Mouse (Mus musculus): Measurements from ENCODE around the gene Gigyf1. TPM values are rescaled to one million over a fixed set of nuclear protein-coding genes. Genes with fewer than 3 reads are reported as not detected.
A peak's percentile ranks its signal among the peaks of the same experiment; 100 is the strongest.

Gigyf1 gene
- total RNA-seq, 2 experiments from 2014 or later = 17.4 to 23.4 TPM

- DNase-seq = peak; percentile 57 to 63
- intact Hi-C loops (cut with DNase I) = loop anchor here (2.0 to 5.0 kb wide), 3 partner anchors 69 to 246 kb away; partner anchors contain the start of genes Mospd3, Ppp1r35 and Tsc22d4
Observed at GRCm38 (mm10) chr5:137531414-137532130, 13.2 kb downstream of the Gigyf1 start.

DNA sequence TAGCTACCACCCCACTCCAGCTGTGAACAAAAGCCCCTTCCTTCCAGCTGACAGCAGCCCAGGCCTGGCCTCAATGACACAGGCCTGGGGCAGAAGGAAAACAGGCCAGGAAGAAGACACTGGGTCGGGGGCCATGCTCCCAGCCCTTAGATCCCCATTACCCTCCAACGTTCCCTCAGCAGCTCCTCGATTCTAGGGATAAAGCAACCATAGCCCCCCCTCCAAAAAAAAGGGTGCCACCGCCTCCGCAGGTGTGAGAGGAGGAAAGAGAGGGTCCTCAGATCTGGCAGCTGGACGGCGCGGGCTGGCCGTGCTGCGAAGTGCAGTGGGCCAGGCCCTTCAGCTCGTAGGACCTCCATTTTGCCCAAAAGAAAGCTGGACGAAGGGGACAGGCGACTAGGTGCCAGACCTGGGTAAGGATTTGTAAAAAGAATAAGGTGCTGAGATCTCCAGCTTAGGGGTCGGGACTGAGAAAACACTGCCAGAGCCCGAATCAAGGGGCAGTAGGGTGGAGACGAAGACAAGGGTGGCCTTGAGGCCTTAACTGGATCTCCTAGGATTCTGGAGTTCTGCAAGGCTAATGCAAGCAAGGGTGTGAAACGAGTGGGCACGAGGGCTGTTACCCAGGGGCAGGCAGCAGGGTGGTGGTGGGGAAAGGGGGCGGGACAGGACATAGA lies 13.9 kb downstream of the Gigyf1 start:
- DNase-seq = no peak
- intact Hi-C loops (cut with DNase I) = loop anchor here (2.0 to 5.0 kb wide), 3 partner anchors 69 to 245 kb away; partner anchors contain the start of genes Mospd3, Ppp1r35 and Tsc22d4

DNA sequence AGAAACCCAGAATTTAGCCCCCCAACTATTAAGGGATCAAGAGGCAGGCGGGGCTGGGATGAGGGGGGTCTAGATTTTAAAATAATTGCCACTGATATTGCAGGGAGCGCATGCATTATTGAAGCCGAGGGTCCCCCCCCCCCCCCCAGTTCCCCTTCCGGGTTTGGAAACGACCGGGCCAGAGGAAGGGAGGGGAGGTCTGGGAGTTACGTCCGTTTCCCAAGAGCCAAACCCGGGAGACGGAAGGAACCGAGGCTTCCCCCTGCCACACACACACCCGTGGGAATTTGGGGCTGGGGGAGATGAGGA lies 14.4 kb downstream of the Gigyf1 start:
- intact Hi-C loops (cut with DNase I) = loop anchor here (2.0 to 5.0 kb wide), 3 partner anchors 68 to 245 kb away; partner anchors contain the start of genes Mospd3, Ppp1r35 and Tsc22d4
- DNase-seq = no peak

DNA sequence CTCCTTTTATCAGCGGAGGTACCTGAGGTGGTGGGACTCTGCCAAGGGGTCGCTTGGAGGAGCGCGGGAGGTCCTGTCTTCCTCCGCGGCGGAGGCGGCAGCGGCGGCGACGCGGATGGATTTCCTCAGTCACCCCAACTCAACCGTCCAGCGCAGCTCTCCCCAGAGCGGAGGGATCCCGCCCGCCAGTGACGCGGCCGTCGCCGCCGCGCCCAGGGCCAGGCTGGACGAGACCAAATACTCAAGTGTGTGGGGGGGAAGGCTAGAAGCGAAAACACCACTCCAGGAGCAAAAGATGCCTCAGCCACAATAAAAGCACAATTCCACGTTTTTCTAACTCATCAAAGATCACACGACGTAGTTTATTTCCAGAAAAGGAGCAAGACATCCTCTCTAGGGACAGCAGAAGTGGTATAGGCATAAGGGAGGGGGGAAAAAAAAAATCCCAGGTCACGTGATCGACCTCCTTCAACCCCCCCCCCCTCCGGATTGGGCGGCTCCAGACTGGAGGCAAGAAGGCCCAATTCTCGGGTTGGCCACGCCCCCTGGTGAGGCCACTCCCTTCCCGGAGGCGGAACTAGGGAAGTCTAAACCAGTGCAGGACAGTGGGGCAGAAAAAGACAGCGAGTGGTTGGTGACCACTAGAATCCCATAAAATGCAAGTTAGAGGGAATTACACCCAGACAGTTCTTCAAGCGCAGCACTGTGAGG lies 14.9 kb downstream of the Gigyf1 start, which contains the start of the genes Epo and Gnb2:
Gene Epo (minus strand): TSS at position 126 of the 711 bp plus-strand sequence.
Gene Gnb2 (minus strand): TSS at position 394 of the 711 bp plus-strand sequence.
- intact Hi-C loops (cut with DNase I) = loop anchor here (2.0 to 5.0 kb wide), 3 partner anchors 68 to 244 kb away; partner anchors contain the start of genes Mospd3, Ppp1r35 and Tsc22d4
- DNase-seq = peak; percentile 97 to 100

GRCm38 (mm10) chr5:137534762-137535161 lies 16.4 kb downstream of the Gigyf1 start:
- intact Hi-C loops (cut with DNase I) = loop anchor here (5.0 kb wide), 2 partner anchors 213 to 243 kb away; partner anchors contain the start of genes Ppp1r35 and Tsc22d4
- DNase-seq = no peak

- DNase-seq = no peak
- intact Hi-C loops (cut with DNase I) = no loop called here
Observed at GRCm38 (mm10) chr5:137535318-137535717, 17.0 kb downstream of the Gigyf1 start.

DNA sequence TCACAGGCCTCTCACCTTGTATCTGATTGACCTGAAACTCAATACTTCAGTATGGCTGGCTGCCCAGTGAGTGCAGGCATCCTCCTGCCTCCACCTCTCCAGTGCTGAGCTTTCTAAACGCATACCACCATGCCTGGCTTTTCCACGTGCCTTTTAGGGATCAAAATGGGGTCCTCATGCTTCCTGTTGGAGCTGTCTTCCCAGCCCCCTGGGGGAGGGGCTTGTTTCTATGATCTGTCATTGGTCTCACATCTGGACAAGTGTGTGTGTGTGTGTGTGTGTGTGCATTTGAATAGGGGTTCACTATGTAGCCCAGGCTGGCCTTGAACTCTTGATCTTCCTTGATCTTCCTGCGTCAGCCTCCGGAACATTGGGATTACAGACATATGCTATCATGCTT lies 19.1 kb downstream of the Gigyf1 start:
- no peak for DNase-seq
- intact Hi-C loops (cut with DNase I) = no loop called here

GRCm38 (mm10) chr5:137539291-137539801 lies 21.0 kb downstream of the Gigyf1 start:
- DNase-seq = no peak
- intact Hi-C loops (cut with DNase I) = no loop called here

DNA sequence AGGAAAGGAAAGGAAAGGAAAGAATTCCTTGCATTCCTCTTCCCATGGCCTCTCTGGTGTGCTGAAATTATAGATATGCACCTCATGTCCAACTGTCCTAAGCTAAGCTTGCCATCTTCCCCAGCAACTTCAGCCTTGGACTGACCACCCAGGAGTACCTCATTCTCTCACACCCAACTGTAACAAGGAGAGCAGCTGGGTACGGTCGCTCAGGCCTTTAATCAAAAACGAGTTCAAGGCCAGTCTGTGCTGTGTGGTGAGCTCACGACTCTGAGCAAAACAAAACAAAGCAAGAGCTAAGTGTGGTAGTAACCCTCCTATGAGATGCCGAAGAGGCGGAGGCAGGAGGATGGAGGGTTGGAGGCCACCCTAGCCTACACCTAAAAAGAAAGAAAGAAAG lies 22.6 kb downstream of the Gigyf1 start:
- intact Hi-C loops (cut with DNase I) = no loop called here
- no peak for DNase-seq

DNA sequence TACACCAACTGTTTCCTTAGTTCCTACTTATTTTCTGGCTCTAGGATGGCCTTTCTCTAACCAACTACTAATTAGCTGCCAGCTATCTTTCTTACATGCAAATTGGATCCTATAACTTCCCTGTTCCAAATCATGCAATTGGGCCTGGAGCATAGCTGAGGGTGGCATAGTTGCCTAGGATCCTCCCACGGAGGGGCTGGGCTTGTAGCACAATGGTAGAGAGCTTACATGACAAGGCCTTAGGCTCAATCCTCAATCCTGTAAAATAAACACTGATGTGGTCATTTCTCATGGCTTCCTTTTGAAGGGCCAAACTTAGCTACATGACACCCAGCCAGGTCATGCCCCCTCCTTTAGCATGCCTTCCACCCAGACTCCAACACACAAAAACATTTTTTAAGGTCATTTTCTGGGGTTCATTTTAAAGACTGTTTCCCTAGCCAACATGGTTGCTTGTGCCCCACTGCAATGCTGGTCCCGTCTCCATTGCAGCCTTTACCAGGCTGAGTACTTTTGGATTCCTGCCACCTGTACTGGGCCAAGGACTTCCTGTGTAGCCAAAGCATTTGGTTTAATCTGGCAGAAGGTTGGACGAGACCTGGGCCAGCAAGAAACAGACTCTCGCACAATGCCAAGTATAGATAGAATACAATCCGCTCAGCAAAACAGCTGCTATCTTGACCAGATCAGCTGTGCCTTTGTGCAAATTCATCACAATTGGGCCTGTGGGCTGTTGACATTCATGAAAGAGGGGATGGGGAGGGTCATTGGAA lies 23.6 kb downstream of the Gigyf1 start:
- DNase-seq = no peak
- intact Hi-C loops (cut with DNase I) = no loop called here

DNA sequence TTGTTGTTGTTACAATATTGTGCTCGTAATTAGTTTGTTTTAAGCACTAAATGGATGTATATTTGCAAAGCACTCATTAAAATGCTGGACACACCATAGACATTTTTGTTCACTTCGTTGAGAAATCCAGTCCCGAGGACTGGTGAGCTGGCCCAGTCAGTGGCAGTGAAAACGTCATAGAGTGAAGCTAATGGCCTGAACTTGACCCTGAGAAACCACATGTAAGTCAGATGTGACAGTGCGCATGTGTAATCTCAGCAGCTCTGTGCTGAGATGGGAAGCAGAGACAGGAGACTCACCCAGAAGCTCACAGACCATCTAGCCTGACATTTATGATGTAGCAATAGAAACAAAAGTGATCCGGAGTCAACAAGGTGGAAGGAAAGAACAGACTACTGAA lies 26.6 kb downstream of the Gigyf1 start:
- DNase-seq = no peak
- intact Hi-C loops (cut with DNase I) = no loop called here

- no peak for DNase-seq
- intact Hi-C loops (cut with DNase I) = no loop called here
Observed at GRCm38 (mm10) chr5:137545596-137545995, 27.2 kb downstream of the Gigyf1 start.

DNA sequence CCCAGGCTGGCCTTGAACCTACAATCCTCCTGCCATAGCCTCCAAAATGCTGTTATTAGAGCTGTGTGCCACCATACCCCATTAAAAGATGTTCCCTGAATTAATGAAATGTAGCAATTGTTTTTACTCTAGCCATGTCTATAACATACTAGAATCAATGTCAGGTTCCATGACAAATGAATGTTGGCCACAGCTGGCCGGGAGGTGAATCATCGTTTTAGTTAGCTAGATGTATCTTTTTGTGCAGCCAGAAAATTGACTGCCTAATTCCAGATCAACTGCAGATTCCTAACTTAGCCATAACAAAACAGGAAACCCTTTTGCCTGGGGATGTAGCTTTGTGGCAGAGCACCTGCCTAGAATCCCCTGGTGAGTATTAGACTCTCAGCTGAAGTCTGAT lies 31.5 kb downstream of the Gigyf1 start:
- intact Hi-C loops (cut with DNase I) = no loop called here
- no peak for DNase-seq

DNA sequence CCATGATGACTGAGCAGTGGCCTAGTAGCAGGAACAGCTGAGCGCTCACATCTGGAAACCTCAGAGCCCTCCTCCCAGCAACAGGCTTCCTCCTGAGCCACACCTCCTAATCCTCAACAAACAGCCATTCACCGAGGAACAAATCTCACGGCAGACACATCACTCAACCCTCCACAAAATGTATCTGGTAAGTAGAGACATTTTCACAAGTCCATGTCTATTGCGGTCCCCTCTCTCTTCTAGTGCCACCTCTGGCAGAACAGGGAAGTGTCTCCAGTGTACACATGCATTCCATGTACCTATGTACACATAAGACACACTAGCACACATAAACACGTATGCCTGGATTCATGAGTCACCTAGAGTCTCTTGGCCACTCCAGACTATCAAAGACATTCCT lies 32.8 kb downstream of the Gigyf1 start:
- DNase-seq = no peak

DNA sequence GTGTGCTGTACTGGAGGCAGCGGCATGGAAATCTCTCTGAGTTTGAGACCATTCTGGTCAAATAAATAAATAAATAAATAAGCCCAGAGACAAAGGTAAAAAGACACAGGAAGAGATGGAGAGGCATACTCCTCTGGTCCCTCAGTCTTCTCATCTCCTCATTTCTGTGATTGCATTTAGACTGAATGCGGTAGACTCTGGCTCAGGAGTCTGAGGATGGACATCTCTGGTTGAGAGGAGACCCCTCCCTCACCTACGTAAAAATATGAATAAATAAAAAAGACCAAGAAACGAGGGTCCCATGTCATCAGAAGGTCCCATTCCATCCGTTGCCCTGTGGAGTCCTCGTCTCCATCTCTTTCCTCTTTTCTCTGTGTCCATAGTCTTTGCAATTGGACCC lies 34.7 kb downstream of the Gigyf1 start:
- intact Hi-C loops (cut with DNase I) = no loop called here
- DNase-seq = no peak

More for the DNA sequence above, 32.8 kb downstream of the Gigyf1 start:
- intact Hi-C loops (cut with DNase I) = no loop called here

GRCm38 (mm10) chr5:137553411-137553837 lies 35.1 kb downstream of the Gigyf1 start, which contains the start of gene Actl6b:
Gene Actl6b, plus strand, starts transcription at chr5:137553517.
- peak; percentile 43 to 49 for DNase-seq
- intact Hi-C loops (cut with DNase I) = no loop called here

DNA sequence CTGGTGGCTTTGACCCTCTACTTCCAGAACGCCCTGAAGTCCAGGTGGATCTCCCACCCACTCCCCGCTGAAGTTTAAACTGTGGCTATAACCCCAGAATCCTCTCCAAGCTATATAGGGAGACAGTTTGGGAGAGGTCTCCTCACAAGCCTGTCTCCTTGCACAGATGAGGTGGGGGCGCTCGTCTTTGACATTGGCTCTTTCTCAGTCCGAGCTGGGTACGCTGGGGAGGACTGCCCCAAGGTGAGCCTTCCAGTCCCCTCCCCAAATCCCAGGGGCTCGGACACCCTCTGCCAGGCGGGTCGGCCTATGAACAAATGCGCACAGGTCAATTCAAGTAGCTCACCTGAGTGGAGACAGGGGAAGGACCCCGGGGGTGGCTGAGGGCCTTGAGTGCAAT lies 35.5 kb downstream of the Gigyf1 start:
- intact Hi-C loops (cut with DNase I) = no loop called here
- DNase-seq = no peak

DNA sequence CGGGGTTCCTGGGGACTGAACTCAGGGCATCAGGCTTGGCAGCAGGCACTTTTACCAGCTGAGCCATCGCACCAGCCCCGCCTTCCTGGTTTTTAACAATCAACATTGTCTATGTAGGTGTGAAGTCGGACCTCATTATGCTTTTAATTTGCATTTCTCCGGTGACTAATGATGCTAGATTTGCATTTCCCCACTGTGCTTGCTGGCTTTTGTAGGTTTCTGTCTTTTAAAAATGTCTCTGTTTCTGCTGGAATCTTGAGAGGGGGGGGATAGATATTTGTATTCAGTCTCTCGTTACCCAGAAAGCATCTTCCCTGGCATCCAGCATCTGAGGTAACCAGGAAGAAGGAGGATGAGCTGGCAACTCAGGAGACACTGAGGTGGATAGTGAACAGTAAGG lies 43.2 kb downstream of the Gigyf1 start:
- DNase-seq = no peak
- intact Hi-C loops (cut with DNase I) = no loop called here

GRCm38 (mm10) chr5:137562965-137563364 lies 44.6 kb downstream of the Gigyf1 start:
- intact Hi-C loops (cut with DNase I) = no loop called here
- no peak for DNase-seq

DNA sequence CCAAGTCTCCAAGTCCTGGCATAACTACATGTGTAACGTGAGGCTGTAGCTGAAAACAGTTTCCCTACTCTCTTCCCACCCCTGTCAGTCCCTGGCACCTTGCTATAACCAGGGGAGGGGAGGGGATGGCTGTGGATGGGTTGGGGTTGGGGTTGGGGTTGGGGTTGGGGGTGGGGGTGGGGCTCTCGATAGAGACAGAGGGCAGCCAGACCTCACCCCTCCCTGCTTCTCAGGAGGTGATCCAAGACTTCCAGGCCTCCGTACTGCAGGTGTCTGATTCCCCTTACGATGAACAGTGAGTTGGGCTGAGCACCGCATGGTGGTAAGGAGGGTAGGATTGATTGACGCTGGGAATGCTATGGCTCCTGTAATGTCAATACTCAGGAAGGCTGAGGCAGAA lies 47.4 kb downstream of the Gigyf1 start:
- intact Hi-C loops (cut with DNase I) = no loop called here
- DNase-seq = no peak

Measured in gastrocnemius, postnatal 36 days (tissue).